Mouse (Mus musculus): Measurements from ENCODE around the gene Nol8.

DNA sequence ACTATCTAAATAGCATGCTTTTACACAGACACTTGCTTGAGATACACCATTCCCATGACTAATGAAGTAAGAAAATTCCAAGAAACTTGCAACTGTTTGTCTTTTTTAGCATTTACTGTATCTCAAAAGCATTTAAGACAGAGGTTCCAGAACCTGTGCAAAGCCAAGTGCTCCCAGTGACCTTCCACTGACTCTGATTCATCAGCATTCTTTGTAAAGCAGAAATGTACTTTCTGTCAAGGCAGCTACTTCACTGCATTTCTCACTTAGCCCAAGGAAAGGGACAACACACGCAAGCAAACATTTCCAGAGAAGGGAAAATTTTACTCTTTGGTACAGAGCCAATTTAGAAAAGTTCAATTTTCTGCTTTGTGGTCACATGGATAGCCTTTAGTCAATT is 29.7 kb upstream of the Nol8 start:
- TF ChIP-seq HCFC1 (IDR thresholded peaks at IDR 0.05; ENCODE audit: borderline replicate concordance, insufficient read depth, low read length) (no peak), CHD2 (IDR thresholded peaks at IDR 0.05; ENCODE audit: low read depth, low read length) (no peak)
